Mouse (Mus musculus) adrenal gland, adult 2 months (tissue): ENCODE results near the gene Adgre5. TPM values are rescaled to one million over a fixed set of nuclear protein-coding genes. Genes with fewer than 3 reads are reported as not detected.

Experiments
- DNase-seq: peaks from one replicate; pipeline ENCODE4 v3.0.0; 2021
- polyA plus RNA-seq: library from polyadenylated mRNA; depleted of rRNA; stranded (reverse); fragments of >200 nt; gene quantifications from 2 replicates; pipeline ENCODE4 v1.2.3, GENCODE M21; 2012
- total RNA-seq, 2 experiments: library from RNA; stranded (reverse); gene quantifications; 2 replicates each; pipeline ENCODE4 v1.2.3; 2021

The Adgre5 gene
- total and polyA plus RNA-seq, 3 experiments = 31.5 to 40.7 (median 35.2) TPM

DNA sequence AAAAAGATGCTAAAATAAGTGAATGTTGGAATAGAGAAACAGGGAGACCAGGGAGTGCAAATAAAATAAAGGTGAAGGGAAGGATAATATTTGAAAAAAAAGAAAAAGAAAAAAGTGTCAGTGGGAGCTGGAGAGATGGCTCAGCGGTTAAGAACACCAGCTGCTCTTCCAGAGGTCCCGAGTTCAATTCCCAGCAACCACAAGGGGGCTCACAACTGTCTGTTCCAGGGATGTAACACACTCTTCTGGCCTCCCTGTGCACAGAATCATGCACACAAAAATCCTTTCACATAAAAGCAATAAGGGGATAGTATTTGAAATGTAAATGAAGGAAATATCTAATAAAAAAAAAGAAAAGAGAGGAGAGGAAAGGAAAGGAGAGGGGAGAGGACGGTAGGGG, 13.0 kb upstream of the Adgre5 start:
- DNase-seq = no peak

- no peak for DNase-seq
Measured at GRCm38 (mm10) chr8:83749265-83749664, 8.1 kb upstream of the Adgre5 start.

- DNase-seq = peak; percentile 24
Measured at GRCm38 (mm10) chr8:83748708-83749107, 7.6 kb upstream of the Adgre5 start.

DNA sequence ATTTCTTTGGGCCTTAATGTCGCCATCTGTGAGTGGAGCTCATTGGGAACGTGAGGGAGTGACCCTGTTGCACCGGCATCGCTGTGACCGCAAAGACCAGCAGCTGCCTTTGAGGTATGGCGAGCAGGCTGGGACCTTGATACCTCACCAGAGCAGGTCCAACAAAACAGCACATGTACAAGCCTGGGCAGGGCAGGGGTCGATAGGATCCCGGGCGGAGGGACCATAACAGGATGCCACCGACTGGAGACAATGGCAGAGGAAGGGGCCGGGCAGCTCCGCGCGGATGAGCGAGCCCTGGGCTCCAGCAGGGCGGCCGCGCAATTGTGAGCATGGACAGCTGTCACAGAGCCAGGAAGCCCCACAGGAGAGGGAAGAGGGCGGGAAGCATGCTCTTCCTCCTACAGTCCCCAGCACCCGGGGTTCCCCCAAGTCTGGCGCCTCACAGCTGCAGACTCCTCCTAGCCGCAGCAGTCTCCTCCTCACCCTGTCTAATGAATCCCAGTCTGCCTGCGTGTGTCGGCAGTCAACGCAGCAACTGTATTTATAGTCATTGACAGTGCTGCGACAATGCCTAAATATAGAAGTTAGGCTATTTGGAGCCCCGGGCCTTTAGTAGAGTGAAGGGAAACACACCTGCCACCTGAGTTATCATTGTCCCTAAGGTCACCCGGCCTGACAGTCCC, 6.7 kb upstream of the Adgre5 start:
- peak; percentile 60 for DNase-seq

- no peak for DNase-seq
Measured at GRCm38 (mm10) chr8:83744070-83744469, 2.9 kb upstream of the Adgre5 start.

DNA sequence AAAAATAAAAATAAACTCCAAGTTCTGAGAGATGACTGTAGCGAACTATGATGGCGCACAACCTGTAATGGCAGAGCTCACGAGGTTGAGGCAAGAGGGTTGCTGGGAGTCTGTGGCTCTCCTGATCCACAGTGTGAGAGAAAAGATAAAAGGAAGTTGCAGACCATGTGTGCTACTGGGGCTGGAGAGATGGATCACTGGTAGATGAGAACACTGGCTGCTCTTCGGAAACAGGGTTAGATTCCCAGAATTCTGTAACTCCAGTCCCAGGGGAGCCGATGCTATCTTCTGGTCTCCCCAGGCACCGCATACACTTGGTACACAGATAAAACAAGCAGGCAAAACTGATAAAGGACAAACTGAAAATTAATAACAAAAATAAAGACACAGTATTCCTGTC, 1.8 kb upstream of the Adgre5 start:
- no peak for DNase-seq

DNA sequence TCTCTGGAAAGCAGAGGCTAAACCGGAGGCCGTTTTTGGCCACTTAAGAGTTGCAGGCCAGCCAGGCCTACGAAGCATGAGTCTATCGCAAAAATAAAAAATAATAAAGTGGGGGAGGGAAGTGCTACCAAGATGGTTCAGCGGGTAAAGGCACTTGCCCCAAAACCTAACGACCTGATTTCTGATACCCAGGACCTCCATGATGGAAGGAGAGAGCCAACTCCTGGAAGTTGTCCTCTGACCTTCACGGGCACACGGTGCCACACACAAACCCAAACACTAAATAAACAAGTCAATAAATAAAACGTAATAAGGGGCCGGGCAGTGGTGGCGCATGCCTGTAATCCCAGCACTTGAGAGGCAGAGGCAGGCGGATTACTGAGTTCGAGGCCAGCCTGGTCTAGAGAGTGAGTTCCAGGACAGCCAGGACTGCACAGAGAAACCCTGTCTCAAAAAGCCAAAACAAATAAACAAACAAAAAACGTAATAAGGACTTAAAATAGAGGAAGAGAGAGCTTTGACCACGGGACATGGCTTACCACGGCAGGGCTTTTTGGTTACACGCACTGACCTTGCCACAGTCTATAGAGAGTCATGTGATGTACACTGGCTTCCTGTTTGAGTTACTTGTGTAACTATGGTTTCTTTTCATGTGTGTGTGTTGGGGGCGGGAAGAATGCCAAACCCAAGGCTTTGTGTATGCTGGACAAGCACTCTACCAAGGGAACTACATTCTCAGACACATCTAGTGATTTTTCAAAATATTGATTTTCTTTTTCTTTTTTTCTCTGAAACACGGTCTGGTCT, 926 bp upstream of the Adgre5 start:
- DNase-seq = no peak

DNA sequence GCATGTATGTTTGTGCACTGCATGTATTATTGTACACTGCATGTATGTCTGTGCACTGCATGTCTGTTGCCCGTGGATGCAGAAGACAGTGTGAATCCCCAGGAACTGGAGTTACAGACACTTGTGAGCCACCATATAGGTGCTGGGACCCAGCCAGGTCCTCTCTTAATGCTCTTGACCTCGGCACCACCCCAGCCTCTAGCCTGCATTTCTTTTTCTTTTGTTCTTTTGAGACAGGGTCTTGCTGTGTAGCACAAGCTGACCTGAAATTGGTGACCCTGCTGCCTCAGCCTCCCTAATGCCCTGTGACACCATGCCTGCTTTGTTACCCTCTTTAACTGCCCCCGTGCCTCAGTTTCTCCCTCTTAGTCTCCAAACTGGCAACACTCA, 545 bp downstream of the Adgre5 start:
- DNase-seq = no peak

DNA sequence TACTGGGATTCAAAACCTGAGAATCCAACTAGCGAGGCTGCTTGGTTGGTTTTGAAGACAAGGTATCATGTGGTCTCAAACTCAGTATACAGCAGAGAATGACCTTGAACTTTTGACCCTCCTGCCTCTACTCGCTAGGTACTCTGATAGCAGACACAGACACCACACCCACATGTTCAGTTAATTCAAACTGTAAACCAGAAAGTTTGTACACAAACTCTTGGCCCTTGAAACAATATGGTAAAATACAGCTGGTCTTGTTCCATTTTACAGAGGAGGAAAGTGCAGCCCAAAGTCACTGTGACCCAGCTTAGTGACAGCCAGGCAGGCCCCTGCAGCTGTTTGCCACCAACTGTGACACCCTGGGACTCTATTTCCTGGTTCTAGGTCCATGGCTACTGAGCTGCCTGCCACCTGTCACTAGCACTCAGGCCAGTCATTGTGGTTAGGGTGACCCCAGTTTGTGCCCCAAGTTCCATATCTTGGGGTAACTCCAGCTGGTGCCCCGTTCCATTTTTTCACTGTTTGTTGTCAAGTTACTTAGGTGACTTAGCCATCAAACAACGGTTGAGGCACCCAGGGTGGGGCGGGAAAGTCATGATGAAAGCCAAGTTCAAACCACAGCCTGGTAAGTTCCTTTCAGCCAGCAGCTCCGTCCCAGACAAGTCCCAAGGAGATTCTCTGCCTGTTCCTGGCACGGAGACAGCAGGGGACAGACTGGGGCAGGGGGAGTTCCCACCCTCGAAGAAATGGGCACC, 1.2 kb downstream of the Adgre5 start:
- no peak for DNase-seq

GRCm38 (mm10) chr8:83738949-83739710, 2.0 kb downstream of the Adgre5 start:
- no peak for DNase-seq

DNA sequence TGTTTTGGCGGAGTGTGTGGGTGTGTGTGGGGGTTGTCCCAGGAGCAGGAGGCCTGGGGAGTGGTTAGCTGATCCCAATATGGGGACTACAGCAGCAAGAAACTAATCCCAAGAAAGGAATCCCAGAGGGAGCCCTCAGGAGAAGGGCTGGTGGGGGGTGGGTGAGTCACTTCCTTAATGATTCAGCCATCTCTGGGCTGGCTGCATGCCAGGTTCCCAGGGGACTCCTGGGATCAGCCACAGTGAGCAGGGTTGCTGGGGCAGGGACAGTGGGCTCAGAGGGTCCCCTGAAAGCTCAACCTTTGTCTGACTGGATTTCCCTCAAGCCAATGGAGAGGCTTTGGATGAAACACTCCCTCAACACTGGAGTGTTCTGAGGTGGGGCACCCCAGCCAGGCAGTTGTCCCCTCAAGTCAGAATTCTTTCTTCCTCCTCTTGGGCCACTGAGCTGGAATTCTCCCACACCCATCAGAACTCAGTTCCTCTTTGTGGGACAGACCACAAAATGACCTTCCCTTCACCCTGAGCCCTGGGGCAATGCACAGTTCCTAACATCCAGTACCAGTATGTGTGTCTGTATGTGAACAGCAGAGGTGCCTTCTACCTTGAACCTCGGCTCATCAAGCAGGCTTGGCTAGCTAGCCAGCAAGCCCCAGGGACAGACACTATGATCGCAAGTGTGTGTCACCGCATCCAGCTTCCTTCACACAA, 3.1 kb downstream of the Adgre5 start:
- DNase-seq = peak; percentile 84

GRCm38 (mm10) chr8:83737346-83737745, 3.8 kb downstream of the Adgre5 start:
- DNase-seq = no peak

DNA sequence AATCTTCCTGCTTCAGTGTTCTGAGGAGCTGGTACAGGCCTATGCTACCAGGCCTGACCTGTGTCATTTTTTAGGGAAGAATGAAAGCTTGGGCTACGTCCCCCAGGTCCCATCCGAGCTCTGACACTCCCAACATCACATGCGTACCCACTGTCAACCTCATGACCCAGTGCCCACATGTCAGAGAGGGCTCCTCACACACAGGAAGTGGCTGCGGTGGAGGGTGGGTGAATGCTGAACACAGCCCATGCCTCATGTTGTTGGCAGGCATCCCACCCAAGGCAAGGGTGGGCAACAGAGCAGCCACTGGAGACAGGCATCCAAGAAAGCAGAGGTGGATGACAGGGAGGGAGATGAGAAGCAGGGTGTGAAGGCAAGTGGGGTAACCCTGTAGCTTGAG, 4.4 kb downstream of the Adgre5 start:
- DNase-seq = no peak

DNA sequence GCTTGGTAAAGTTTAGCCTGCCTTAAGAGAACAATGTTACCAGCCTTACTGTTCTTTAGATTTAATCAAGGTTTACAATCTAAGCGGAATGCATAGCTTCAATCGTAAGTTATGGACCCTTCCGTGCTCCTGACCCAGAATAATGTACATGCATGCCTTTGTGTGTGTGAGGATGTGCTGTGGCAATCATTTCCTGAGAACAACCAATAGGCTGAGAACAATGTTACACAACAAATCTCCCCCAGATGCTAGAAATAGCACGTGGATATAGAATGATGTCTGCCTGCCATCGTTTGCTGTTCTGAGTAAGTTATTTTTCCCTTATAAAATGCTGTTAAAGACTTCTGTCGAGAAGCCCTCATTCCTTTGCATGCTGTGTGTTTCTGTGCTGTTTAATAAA, 8.2 kb downstream of the Adgre5 start:
- no peak for DNase-seq

- no peak for DNase-seq
Measured at GRCm38 (mm10) chr8:83731906-83732305, 9.2 kb downstream of the Adgre5 start.

GRCm38 (mm10) chr8:83729009-83729807, 11.9 kb downstream of the Adgre5 start:
- DNase-seq = no peak

DNA sequence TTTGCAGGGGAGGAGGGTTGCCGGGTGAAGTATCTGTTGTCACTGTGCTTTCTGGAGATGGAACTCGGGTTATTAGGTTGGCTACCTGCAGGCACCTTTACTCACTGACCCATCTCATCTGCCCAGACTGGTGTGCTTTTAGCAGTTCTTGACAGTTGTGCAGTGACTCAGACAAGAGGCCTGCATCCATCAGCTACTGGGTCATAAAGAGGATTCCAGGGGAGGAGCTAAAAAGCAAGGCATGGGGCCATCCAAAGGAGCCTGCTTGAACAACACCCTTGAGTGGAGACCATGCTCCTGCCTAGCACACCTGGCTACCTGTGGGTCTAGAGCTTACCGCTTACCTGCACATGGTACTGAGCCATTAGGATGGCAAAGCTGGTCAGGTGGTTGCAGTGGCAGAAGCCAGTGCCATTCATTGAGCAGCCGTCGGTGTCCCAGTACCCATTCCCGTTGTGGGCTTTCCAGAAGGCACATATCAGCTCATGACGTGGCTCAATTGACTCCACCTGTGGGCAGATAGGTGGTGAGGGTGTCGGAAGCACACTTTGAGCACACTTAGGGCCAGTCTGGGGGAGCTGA, 15.5 kb downstream of the Adgre5 start:
- DNase-seq = no peak

DNA sequence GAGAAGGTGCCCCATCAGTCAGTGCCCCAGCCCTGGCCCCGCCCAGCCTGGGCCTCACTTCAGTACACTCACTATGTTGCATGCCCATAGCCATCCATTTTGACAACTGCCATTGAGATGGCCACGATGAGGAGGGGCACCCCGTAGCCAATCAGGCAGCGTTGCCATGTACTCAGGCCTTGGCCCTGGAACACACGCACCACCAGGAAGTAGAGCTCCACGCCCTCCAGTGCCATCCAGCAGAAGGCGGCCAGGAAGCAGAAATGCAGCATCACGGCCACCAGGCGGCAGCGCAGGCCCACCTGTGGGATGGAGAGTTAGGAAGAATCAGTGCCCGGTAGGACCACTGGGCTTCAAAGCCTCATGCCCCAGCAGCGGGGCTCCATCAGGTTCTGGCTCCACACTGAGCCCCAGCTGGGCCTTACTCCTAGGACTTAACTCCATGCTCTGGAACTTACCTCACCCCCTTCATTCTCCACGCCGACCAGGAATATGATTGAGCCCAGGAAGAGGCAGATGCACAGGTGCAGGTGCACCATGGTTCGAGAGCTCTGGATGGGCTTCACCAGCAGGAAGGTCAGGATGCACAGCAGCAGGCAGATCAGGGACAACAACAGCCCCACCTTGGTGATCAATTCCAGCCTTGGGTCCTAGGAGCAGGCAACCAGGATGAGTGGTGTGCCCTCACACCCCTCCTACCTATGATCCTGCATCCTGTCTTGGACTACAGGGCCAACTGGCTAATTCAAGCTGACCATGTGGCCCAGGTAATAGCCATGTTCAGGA, 16.2 kb downstream of the Adgre5 start:
- peak; percentile 95 for DNase-seq

DNA sequence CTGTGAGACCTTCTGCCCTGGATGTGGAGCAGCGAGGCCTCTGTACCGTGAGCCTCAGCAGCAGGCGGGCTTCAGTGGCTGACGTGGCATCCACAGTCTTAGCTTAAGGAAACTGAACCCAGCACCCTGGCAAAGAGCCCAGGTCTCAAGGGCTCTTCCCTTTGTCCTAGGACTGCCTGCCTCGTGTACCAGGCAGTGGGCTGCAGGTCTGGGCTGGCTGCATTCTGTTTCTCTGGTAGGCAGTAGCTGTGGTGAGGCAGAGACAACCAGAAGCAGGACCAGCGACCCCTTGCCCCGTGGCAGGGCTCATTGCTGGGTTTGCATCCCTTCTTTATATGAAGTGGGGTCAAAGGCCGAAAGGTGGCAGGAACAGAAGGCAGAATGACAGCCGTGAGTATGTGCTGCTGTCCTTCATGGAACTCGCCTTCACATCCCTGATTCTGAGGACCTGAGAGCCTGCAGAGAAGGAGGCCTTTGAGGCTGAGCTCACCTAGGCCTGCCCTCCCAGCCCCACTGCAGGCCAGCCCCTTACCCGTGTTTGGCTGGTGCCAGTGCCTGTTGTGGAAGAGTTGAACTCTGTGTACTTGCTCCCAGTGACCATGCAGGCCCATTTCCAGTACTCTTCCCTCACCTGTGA, 17.6 kb downstream of the Adgre5 start:
- no peak for DNase-seq
